Mouse (Mus musculus): ENCODE data around the gene Xkr8. TPM values are rescaled to one million over a fixed set of nuclear protein-coding genes. Genes with fewer than 3 reads are reported as not detected.
"Not testable (repeated sequence)": the region's sequence is repeated elsewhere in the genome, so short reads cannot be mapped to it uniquely, and the experiment has no call there.

Gene Xkr8
- 3.8 to 7.9 TPM (median 4.4 TPM) in 3 replicates for total RNA-seq (2017)

DNA sequence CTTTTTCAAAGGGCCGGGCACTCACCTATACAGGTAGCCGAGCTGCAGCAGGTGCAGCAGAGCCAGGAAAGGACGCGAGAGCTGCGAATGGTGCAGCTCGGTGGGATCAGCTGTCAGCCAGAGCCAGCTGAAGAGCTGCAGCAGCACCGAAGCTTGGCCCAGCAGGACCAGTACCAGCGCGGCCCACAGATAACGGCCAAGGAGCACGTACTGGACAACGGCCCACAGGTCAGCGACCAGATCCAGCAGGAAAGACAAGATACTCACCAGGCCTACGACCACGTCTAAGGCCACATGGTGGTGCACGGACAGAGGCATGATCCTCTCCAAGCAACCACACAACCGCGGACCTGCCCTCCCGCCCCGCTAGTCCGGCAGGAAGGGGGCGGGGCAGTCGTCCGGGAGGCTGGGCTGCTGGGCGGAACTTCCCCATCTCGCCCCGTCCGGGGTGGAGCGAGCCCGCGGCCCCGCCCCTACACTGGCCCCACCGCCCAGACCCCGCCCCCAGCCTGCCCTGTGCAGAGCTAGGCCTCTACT is at the start of gene Xkr8:
Gene Xkr8 (minus strand): TSS at position 399 of the 537 bp plus-strand sequence.
- ATAC-seq (replicated peaks; ENCODE audit: insufficient number of reproducible peaks, low FRiP score, low TSS enrichment, poor library complexity, severe bottlenecking) = peak; percentile 84

DNA sequence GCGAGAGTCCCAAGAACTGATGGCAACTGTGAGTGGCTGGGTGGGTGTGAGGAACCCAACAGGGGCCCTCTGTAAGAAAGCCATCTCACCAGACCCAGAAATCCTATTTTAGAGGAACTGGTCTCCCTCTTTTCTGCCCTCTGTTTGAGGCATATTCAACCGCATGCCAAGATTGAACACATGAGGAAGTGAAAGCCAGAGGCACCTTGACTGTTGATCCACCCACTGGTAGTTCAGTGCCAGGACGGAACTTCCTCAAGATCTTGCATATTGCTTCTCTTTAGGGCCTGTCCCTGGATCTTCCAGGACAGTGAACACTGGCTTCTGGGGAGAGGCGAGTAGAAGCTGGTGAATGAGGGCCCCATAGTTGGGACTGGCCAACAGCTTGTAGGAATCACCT is 47.9 kb upstream of the Xkr8 start:
- ATAC-seq (replicated peaks; ENCODE audit: insufficient number of reproducible peaks, low FRiP score, low TSS enrichment, poor library complexity, severe bottlenecking) = peak; percentile 78

DNA sequence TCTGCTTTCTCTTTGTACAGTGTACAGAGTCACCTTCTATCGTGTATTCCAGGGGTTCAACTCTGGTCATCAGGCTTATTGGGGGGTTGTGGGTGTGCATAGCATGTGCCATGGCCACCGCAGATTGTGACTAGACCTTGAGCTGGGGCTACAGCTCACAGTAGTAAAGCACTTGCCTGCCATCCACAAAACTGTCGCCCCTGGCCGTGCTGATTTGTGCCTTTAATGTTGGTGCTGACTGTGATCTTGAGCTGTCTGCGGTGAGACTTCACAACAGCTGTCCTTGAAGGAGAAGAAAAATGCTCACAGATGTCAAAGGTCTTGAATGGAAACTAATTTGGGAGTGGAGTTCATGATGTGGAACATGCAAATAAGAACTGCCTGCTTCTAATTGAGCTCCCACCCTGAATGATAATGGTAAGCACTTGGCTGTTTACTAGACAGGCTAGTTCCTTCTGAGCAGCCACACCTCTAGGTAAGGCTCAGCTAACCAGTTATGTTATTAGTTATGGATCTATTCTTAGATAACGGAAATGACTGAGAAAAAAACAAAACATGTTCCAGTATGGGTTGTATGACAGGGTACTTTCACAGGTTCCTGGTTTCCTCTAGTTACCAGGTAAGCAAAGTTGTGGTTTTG is 46.3 kb upstream of the Xkr8 start:
- no peak for ATAC-seq (replicated peaks; ENCODE audit: insufficient number of reproducible peaks, low FRiP score, low TSS enrichment, poor library complexity, severe bottlenecking)

DNA sequence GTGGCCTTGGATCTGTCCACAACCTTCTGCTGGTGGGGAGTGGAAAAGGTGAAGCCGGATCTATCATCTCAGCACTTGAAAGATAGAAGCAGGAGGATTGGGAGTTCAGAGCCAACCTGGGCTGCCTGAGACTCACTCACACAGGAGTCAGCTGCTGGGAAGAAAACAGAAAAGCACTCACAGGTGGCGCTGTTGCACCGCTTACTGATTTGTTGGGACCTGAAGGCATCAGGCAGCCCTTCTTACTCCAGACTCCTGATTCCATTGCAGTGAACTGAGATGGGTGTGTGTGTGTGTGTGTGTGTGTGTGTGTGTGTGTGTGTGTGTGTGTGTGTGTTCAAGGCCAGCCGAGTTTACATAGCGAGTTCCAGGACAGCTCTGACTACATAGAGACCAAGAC is 44.4 kb upstream of the Xkr8 start:
- ATAC-seq (replicated peaks; ENCODE audit: insufficient number of reproducible peaks, low FRiP score, low TSS enrichment, poor library complexity, severe bottlenecking) = peak; percentile 49

DNA sequence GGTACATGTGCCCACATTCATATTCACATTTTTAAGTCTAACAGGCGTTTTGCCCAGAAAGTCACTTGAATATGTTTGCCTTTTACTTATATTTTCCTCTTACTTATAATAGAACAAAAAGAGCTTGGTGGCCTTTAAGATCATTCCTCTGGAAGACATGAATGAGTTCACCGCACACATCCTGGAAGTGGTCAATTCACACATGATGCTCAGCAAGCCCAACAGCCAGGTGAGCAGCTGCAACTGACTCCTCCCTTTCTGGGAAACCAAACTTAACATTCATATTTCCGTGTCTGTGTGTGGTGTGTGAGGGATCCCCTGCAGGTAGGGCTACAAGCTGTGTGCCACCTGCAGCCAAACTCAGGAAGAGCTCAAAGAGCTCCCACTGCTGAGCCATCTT is 42.6 kb upstream of the Xkr8 start:
- no peak for ATAC-seq (replicated peaks; ENCODE audit: insufficient number of reproducible peaks, low FRiP score, low TSS enrichment, poor library complexity, severe bottlenecking)

DNA sequence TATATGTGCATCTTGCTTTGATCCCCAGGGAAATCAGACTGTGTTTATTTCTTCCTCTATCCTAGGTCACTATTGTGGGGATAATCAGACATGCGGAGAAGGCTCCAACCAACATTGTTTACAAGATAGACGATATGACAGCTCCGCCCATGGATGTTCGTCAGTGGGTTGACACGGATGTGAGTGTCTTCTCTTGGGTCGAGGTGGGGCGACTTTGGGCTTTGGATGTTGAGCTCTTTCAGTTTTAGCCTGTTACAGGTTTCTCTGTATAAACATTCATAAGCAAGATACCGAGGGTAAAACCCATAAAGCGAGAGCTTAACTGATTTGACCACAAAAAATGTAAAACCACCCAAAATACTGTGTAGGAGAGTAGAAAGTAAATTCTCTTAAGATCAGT is 39.4 kb upstream of the Xkr8 start:
- ATAC-seq (replicated peaks; ENCODE audit: insufficient number of reproducible peaks, low FRiP score, low TSS enrichment, poor library complexity, severe bottlenecking) = no peak

DNA sequence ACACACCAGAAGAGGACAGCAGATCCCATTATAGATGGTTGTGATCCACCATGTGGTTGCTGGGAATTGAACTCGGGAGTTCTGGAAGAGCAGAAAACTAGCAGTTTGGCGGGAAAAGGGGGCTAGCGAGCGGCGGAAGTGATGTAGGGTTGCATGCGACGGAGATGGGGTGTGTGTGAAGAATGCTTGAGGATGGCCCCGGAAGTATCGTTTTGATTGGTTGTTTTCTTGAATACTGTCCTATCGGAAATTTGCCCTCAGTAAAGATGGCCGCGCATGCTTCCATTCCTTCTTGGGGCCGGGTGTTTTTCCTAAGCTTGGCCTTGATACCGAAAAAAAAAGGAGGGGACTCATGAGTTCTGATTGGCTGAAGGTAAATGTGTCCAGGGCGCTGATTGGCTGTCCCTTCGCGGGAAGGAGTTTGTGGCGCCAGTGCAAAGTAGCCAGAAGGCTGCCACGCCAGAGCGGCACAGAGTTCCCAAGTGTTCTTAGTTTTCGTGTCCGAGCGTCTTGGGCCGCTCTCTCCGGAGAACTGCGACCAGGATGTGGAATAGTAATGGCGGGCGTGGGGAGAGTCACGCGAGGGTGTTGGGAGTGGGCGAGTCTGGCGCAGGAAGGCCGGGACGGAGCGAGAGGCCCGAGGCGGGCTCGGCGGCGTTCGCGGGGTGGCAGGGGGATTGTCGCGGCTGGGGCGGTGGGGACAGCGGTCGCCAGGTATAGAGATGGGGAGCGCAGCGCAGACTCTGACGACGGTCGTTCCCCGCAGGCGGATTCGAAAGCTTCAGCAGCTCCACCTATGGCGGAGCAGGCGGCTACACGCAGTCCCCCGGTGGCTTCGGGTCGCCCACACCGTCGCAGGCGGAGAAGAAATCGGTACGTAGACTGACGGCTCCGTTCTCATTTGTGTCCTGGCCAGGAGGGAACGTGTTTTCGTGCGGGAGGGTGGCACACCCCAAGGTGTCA is 35.8 kb upstream of the Xkr8 start, which contains the start of gene Rpa2:
Gene Rpa2 (plus strand): TSS at position 419 of the 963 bp plus-strand sequence.
- ATAC-seq (replicated peaks; ENCODE audit: insufficient number of reproducible peaks, low FRiP score, low TSS enrichment, poor library complexity, severe bottlenecking) = peak; percentile 97

DNA sequence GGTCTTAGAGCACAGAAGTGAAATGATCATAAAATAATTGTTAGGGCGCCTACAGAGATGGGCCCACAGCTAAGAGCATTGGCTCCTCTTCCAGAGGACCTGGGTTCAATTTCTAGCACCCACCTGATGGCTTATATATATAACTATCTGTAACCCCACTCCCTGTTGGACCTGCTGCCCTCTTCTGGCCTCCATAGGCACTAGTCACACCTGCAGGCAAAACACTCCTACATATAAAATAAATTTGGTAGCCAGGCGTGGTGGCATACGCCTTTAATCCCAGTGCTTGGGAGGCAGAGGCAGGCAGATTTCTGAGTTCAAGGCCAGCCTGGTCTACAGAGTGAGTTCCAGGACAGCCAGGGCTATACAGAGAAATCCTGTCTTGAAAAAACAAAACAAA is 30.8 kb upstream of the Xkr8 start:
- not testable (repeated sequence) for ATAC-seq (replicated peaks; ENCODE audit: insufficient number of reproducible peaks, low FRiP score, low TSS enrichment, poor library complexity, severe bottlenecking)

DNA sequence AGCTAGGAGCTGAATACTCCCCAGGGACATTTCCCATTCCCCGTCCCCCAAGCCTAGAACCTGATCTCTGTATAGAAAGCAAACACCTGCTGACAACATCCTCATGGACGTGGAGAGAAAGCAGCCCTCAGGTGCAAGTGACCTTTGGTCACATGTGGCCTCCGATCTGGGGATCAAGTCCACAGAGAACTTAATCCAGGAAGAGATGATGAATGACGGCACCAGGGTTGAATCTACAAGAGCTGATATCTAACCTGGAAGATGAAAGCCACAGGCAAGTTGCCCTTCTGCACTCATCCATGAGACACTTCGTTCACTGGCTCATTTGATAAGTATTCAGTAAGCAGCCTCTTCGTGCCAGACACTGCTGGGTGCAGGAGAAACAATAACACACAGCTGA is 30.3 kb upstream of the Xkr8 start:
- ATAC-seq (replicated peaks; ENCODE audit: insufficient number of reproducible peaks, low FRiP score, low TSS enrichment, poor library complexity, severe bottlenecking) = no peak

DNA sequence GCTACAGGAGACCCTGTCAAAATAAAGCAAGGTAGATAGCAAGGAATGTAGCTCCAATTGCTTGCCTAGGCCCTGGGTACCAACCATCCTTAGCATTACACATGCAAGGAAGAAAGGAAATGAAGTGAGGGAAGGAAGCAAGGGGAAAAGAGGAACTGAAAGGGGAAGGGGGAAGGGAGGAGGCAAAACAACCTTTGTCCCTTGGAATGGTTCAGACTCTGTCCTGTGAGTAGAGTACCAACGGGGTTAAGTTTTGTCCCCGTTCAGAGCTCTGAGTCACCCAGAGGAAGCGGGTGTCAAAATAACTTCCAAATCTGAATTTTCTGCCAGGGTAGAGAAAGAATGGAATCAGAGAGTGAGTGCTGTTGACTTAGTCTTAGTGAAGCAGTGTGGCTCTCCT is 27.9 kb upstream of the Xkr8 start:
- peak; percentile 80 for ATAC-seq (replicated peaks; ENCODE audit: insufficient number of reproducible peaks, low FRiP score, low TSS enrichment, poor library complexity, severe bottlenecking)

DNA sequence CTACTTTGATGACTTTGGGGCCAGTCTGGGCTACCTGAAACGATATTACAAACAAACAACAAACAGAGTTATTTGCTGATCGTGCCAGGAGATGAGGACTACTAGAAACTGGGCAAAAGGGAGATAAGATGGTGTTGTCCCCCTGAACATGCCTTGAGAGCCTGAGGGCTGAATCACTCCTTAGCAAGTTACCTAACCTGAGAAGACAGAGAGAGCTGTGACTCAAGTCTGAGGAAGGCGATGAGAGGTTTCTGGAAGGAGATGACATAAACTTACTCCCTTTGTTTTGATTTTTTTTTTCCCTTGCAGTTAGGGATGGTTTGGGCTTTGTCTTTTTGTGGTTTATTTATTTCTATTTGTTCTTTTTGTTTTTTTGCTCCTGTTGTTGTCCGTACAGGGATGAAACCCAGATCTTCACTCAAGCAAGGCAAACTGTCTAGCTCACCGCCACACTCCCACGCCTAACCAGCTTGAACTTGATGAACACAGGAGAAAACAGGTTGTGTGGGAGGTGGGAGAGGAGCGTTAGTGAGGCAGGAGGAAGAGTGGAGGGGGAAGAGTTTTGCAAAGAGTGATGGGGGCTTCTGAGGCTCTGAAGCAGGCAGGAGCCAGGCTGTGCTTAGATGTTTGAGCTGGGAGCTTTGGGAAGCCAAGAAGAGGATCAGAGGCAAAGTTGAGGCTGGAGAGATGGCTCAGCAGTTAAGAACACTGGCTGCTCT is 25.4 kb upstream of the Xkr8 start:
- ATAC-seq (replicated peaks; ENCODE audit: insufficient number of reproducible peaks, low FRiP score, low TSS enrichment, poor library complexity, severe bottlenecking) = no peak

DNA sequence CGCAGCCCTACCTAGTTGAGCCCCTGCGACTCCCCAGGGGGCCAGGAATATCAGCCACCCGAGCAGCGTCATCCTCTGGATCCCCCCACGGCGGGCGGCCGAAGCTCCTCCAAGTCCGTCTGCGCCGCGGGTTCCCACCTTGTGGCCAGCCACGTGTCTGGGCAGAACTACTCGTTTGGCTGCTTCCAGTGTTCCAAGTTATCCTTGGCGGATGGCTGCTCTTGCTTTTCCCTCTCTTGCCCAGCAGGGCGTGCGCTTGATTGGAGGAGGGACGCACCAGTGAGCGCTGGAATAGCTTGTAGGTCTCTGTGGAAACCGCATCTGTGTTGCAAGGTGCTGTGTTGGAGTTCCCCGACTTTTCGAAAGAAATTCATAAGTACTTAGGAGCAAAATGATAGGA is 24.6 kb upstream of the Xkr8 start, which contains the start of gene Smpdl3b:
Gene Smpdl3b (minus strand): TSS at position 279 of the 400 bp plus-strand sequence.
- peak; percentile 86 for ATAC-seq (replicated peaks; ENCODE audit: insufficient number of reproducible peaks, low FRiP score, low TSS enrichment, poor library complexity, severe bottlenecking)

DNA sequence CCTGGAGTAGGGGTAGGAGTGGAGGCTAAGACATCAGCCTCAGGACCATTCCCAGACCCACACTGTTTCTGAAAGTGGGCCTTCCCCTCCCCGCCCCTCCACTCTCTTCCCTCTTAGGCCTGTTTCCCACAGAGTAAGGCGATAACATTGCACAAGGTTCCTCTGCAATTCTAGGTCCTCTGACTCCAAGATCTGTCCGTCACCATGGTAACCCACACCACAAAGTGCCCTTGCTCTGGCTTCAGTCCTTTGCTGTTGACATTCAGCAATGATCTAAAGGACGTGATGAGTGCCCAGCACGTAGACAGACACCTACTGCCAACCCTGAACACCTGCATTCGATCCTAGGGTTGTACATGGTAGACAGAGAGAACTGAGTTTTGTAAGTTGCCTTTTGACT is 20.6 kb upstream of the Xkr8 start:
- peak; percentile 66 for ATAC-seq (replicated peaks; ENCODE audit: insufficient number of reproducible peaks, low FRiP score, low TSS enrichment, poor library complexity, severe bottlenecking)

DNA sequence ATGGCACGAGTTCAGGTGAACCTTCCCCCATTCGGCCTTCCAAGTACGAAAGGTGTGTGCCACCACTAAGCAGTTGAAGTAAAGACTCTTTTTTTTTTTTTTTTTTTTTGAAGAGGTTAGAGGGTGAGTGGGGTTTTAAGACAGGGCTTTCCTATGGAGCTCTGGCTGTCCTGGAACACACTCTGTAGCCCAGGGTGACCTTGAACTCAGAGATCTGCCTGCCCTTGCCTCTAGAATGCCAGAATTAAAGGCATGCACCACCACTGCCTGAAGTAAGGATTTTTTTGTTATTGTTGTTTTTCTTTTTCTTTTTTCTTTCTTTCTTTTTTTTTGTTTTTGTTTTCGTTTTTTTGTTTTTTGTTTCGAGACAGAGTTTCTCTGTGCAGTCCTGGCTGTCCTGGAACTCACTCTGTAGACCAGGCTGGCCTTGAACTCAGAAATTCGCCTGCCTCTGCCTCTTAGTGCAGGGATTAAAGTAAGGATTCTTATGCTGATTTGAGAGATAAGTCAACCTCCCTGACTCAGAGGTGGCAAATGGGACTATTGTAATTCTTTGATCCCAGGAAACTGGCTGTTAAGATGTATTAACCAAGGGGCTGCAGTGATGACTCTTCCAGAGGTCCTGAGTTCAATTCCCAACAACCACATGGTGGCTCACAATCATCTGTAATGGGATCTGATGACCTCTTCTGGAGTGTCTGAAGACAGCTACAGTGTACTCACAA is 17.1 kb upstream of the Xkr8 start:
- no peak for ATAC-seq (replicated peaks; ENCODE audit: insufficient number of reproducible peaks, low FRiP score, low TSS enrichment, poor library complexity, severe bottlenecking)

DNA sequence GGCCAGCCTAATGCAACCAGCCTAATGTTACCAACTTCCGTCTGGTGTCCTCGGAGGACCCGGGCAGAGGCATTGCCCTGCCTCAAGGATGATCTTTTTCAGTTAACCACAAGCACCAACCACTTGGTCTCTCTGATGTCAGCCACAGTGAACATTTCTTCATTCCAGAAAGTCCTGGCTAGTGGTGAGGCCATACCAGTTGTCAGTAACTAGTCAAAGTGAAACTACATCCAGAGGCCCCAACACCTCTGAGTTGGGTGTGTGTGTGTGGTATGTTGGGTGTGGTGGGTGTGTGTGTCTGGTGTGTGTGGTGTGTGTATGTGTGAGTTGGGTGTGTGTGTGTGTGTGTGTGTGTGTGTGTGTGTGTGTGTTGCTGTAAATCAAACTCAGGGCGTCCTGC is 16.4 kb upstream of the Xkr8 start:
- peak; percentile 77 for ATAC-seq (replicated peaks; ENCODE audit: insufficient number of reproducible peaks, low FRiP score, low TSS enrichment, poor library complexity, severe bottlenecking)

DNA sequence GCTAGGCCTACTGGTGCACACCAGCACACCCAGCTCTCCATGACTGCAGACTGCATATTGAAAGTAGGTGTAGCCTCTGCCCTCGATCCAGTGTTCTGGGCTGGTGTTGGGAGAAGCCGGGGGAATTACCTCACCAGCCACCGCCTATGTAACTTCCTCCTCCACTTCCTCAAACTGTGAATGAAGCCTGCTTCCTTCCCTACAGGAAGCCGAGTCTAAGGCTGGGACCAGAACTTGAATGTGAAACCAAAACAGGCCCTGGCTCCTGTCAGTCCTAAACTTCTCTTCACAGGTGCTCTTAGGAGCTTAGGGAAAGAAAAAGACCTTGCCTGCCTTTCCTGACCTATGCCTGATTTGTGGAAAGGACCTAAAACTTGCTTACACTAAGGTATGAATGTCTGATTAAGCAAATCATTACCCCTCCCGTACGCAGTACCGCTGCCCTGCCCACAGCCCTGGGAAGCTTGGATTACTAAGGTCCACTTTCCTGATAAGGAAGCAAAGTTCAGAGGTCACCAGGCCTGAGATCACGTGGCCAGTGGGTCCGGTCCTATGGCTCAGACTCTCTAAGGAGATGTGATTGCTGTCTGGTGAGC is 15.4 kb upstream of the Xkr8 start:
- ATAC-seq (replicated peaks; ENCODE audit: insufficient number of reproducible peaks, low FRiP score, low TSS enrichment, poor library complexity, severe bottlenecking) = peak; percentile 81

DNA sequence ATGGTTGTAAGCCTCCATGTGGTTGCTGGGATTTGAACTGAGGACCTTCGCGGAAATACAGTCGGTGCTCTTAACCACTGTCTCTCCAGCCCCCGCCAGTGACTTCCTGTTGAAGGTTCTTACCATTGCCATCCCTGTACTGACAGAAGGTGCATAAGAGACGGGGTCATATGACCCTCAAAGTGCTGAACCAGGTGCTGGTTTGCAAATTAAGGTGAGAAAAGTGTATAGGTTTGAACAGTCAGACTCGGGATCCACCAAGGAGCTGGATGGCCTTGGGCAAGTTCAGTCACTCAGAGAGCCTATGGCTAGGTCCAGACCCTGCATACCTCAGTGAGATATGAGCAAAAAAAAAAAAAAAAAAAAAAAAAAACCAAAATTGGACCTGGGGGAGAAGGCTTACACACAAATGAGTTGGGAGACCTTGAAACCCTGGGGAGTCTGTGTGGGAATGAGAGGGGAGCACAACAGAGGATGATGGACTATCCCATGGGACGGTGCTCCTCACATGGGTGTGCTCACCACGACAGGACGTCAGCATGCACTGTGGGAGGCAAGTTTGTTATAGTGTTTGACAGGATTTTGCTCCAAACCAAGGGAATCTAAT is 14.7 kb upstream of the Xkr8 start:
- no peak for ATAC-seq (replicated peaks; ENCODE audit: insufficient number of reproducible peaks, low FRiP score, low TSS enrichment, poor library complexity, severe bottlenecking)
